Mouse (Mus musculus) urinary bladder, adult 2 months (tissue): ENCODE results near the gene Adrb1. TPM values are rescaled to one million over a fixed set of nuclear protein-coding genes. Genes with fewer than 3 reads are reported as not detected.

Experiments
- polyA plus RNA-seq: library from polyadenylated mRNA; depleted of rRNA; stranded (reverse); fragments of >200 nt; gene quantifications from 2 replicates; pipeline ENCODE4 v1.2.3, GENCODE M21; 2012; rRNA removed

Gene Adrb1
- polyA plus RNA-seq, 1 experiment: 1.0 TPM

Other genes starting within 250 kb of the Adrb1 start
- 8.6 and 9.5 TPM in 2 replicates for gene Dclre1a, start 174.0 kb upstream of the Adrb1 start, polyA plus RNA-seq
- 12.1 and 12.7 TPM in 2 replicates for gene Nhlrc2, start 173.9 kb upstream of the Adrb1 start, polyA plus RNA-seq
- 10.4 and 14.2 TPM in 2 replicates for gene Ccdc186, start 100.0 kb downstream of the Adrb1 start, polyA plus RNA-seq
- 0.03 and 0.06 TPM in 2 replicates for gene Tdrd1, start 104.0 kb downstream of the Adrb1 start, polyA plus RNA-seq
- 0.01 TPM in 1 of 2 replicates, not detected in the other for gene Vwa2, start 152.1 kb downstream of the Adrb1 start, polyA plus RNA-seq